Mouse (Mus musculus): ENCODE data around the gene Gm13288.
"Not testable (repeated sequence)": the region's sequence is repeated elsewhere in the genome, so short reads cannot be mapped to it uniquely, and the experiment has no call there.

Gene Gm13288

GRCm38 (mm10) chr4:88799365-88799764 is 6.0 kb upstream of the Gm13288 start, which contains the start of gene Gm13285:
Gene Gm13285, plus strand, starts transcription at chr4:88799665.
- DNase-seq (ENCODE audit: low spot score in 2 of 2), result not testable (repeated sequence)

- DNase-seq (ENCODE audit: low spot score in 2 of 2), result not testable (repeated sequence)
Observed at GRCm38 (mm10) chr4:88802954-88803353, 2.4 kb upstream of the Gm13288 start, which contains the start of gene Gm13287. Gene Gm13287, plus strand, starts transcription at chr4:88803254.

GRCm38 (mm10) chr4:88805761-88806160 is 430 bp downstream of the Gm13288 start:
- not testable (repeated sequence) for DNase-seq (ENCODE audit: low spot score in 2 of 2)

- no peak for DNase-seq (ENCODE audit: low spot score in 2 of 2)
Observed at GRCm38 (mm10) chr4:88815928-88816327, 10.6 kb downstream of the Gm13288 start, which contains the start of gene Ifna7. Gene Ifna7, plus strand, starts transcription at chr4:88816228.

- DNase-seq (ENCODE audit: low spot score in 2 of 2), result no peak
Observed at GRCm38 (mm10) chr4:88819659-88820058, 14.3 kb downstream of the Gm13288 start, which contains the start of gene Ifna11. Gene Ifna11, plus strand, starts transcription at chr4:88819959.

DNA sequence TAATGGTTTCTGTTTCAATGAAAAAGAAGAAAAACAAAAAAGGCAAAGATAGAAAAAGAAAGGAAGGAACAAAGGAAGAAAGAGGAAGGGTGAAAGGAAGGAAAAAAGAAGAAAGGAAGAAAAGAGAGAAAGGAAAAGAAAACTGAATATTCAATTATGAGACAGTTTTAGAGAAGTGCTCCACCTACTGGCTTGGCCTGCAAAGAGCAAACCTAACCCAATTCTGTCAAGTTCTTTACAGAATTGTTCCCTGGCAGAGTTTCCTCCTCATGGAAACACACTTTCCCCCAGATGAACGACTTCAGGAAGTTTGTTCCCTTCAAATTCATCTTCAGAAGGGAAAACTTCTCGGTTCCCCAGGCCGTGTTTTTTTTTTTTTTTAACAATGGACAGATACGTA is 17.7 kb downstream of the Gm13288 start:
- no peak for DNase-seq (ENCODE audit: low spot score in 2 of 2)

GRCm38 (mm10) chr4:88827116-88827515 is 21.8 kb downstream of the Gm13288 start, which contains the start of gene Ifna6:
Gene Ifna6, plus strand, starts transcription at chr4:88827416.
- not testable (repeated sequence) for DNase-seq (ENCODE audit: low spot score in 2 of 2)

GRCm38 (mm10) chr4:88830523-88830922 is 25.2 kb downstream of the Gm13288 start:
- DNase-seq (ENCODE audit: low spot score in 2 of 2), result no peak

DNA sequence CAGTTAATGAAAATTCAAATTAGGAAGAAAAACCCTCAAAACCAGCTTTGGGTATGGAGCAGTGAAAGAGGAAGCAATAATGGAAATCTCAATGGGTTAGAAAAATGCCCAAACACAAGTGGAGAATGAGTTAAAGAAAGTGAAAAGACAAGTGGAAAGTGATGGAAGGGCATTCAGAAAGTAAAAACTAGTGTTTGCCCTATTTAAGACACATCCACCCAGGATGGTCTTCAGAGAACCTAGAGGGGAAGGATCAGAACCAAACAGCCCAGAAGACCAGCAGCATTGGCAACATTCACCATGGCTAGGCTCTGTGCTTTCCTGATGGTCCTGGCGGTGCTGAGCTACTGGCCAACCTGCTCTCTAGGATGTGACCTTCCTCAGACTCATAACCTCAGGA is 29.9 kb downstream of the Gm13288 start, which contains the start of gene Ifna5:
TSS of gene Ifna5 (plus strand) at position 301 of the 400 bp plus-strand sequence.
- not testable (repeated sequence) for DNase-seq (ENCODE audit: low spot score in 2 of 2)

DNA sequence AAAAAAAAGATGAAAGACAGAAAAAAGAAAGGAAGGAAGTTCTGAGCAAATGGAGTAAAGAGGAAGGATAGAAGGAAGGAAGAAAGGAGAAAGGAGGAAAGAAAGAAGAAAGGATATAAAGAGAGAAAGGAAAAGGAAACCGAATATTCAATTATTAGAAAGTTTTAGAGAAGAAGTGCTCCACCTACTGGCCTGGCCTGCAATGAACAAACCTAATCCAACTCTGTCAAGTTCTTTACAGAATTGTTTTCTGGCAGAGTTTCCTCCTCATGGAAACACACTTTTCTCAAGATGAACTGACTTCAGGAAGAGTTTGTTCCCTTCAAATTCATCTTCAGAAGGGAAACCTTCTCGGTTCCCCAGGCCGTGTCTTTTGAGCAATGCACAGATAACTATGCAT is 33.5 kb downstream of the Gm13288 start:
- no peak for DNase-seq (ENCODE audit: low spot score in 2 of 2)

GRCm38 (mm10) chr4:88840058-88840457 is 34.7 kb downstream of the Gm13288 start:
- no peak for DNase-seq (ENCODE audit: low spot score in 2 of 2)

GRCm38 (mm10) chr4:88841438-88841911 is 36.1 kb downstream of the Gm13288 start, which contains the start of gene Ifna4:
Gene Ifna4, plus strand, starts transcription at chr4:88841861.
- DNase-seq (ENCODE audit: low spot score in 2 of 2), result no peak

DNA sequence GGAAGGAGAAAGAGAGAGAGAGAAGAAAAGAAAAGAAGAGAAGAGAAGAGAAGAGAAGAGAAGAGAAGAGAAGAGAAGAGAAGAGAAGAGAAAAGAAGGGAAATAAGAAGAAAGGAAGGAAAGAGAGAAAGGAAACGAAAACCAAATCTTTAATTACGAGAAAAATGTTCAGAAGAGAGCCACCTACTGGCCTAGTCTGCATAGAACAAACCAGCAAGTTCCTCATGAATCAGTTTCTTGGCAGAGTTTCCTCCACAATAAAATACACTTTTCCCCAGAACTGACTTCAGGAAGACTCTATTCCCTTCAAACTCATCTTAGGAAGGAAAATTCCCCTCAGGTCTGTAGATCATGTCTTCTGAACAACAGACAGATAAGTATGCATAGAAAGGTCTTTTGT is 40.0 kb downstream of the Gm13288 start:
- no peak for DNase-seq (ENCODE audit: low spot score in 2 of 2)

DNA sequence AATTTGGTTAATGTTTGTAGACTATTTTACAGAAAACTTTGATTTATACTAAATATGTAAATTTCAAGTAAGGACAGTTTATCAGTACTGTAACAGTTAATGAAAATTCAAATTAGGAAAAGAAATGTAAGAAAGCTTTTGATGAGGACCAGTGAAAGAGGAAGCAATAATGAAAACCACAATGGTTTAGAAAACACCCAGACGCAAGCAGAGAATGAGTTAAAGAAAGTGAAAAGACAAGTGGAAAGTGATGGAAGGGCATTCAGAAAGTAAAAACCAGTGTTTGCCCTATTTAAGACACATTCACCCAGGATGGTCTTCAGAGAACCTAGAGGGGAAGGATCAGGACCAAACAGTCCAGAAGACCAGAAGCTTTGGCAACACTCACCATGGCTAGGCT is 44.4 kb downstream of the Gm13288 start, which contains the start of gene Ifna1:
TSS of gene Ifna1 (plus strand) at position 390 of the 400 bp plus-strand sequence.
- no peak for DNase-seq (ENCODE audit: low spot score in 2 of 2)

- DNase-seq (ENCODE audit: low spot score in 2 of 2), result no peak
Observed at GRCm38 (mm10) chr4:88851026-88851763, 45.9 kb downstream of the Gm13288 start.

Measured in spleen, postnatal 14 days (tissue).